Mouse (Mus musculus): ENCODE measurements around the gene Gabbr1. TPM values are rescaled to one million over a fixed set of nuclear protein-coding genes. Genes with fewer than 3 reads are reported as not detected.

Gabbr1 gene
- polyA plus RNA-seq, 2 experiments, result 0.30 to 2.2 TPM

DNA sequence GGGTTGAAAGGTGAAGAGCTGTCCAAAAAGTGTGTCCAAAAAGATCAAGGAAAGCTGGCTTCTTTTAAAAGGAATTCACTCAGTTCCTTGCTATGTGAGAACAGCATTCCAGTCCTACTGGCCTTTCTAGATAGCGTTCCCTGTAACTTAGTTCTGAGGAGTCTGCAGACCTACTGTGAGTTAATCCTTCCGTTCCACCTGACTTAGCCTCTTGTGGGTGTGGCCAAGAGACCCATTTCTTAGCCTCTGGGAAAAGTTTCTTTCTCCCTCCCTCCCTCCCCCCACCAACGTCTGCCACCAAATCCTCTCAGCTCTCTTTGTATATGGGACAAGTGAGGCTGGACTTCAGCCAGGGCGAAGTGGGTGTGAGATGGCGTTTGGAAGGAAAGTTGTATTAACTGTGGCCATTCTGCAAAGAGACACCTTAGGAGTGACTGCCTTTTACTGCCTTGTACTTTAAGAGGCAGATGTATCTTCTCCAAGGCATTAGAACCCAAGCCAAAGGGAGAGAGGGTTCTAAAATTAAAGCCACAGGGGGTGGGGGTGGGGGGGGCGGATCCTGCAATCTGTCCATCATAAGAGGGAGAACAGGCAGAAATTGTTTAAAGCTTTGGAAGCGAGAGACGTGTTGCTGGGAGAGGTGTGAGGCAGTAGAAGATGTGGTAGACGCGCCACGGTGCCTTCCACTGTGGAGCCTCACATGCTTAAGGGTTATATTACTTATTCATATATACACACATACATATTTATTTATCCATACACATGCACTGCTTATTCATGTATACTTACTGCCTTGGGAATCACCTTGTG is 18.1 kb downstream of the Gabbr1 start:
- Histone ChIP-seq H3K27me3 (ENCODE audit: control insufficient read depth, insufficient read depth, low read length) (no peaks in the 10 kb centered on the region), H3K4me1 (replicated peaks; ENCODE audit: control insufficient read depth in 2 of 2, insufficient read depth in 2 of 2, low read length in 1 of 2) (no peaks in the 10 kb centered on the region), H3K4me3 (ENCODE audit: insufficient read depth in 1 of 2, low read depth in 2 of 2, low read length in 2 of 2) (no peak overlapping the region), H3K4me2 (ENCODE audit: low read depth) (no peak overlapping the region), H3K9me3 (ENCODE audit: control insufficient read depth, low read length) (no peaks in the 10 kb centered on the region), H3K9ac (replicated peaks) (no peak overlapping the region), H3K27ac (no peak overlapping the region), H3K36me3 (replicated peaks; ENCODE audit: control insufficient read depth, insufficient read depth, low read depth) (no peaks in the 10 kb centered on the region)
- ATAC-seq (ENCODE audit: insufficient read depth) (no peak), DNase-seq (ENCODE audit: low read depth in 3 of 3, low spot score in 3 of 3) (no peak)
- no peak for TF ChIP-seq CTCF (IDR thresholded peaks at IDR 0.05; ENCODE audit: low read depth)
- TF ChIP-seq EP300 (IDR thresholded peaks at IDR 0.05; ENCODE audit: low read depth), result no peak
- 68% methylated on average over 11 of the region's 11 CpGs for WGBS (ENCODE audit: insufficient replicate concordance)

- H3K4me3 ChIP-seq (ENCODE audit: insufficient read depth in 1 of 2, low read depth in 2 of 2, low read length in 2 of 2), result no peak overlapping the region
These were observed 20.2 kb downstream of the Gabbr1 start for GRCm38 (mm10) chr17:37065993-37066392.

GRCm38 (mm10) chr17:37067861-37068260 is 22.1 kb downstream of the Gabbr1 start:
- DNase-seq (ENCODE audit: low read depth in 3 of 3, low spot score in 3 of 3) (no peak), ATAC-seq (ENCODE audit: insufficient read depth) (no peak)
- no peak overlapping the region for H3K9ac ChIP-seq (replicated peaks)
- H3K4me2 ChIP-seq (ENCODE audit: low read depth), result no peak overlapping the region
- TF ChIP-seq CTCF (IDR thresholded peaks at IDR 0.05; ENCODE audit: low read depth) (no peak), EP300 (IDR thresholded peaks at IDR 0.05; ENCODE audit: low read depth) (no peak)
- no peaks in the 10 kb centered on the region for H3K4me1 ChIP-seq (replicated peaks; ENCODE audit: control insufficient read depth in 2 of 2, insufficient read depth in 2 of 2, low read length in 1 of 2)
- no peaks in the 10 kb centered on the region for H3K9me3 ChIP-seq (ENCODE audit: control insufficient read depth, low read length)
- 52% methylated on average over 1 of the region's 1 CpGs for WGBS (ENCODE audit: insufficient replicate concordance)
- no peak overlapping the region for H3K4me3 ChIP-seq (ENCODE audit: insufficient read depth in 1 of 2, low read depth in 2 of 2, low read length in 2 of 2)
- H3K36me3 ChIP-seq (replicated peaks; ENCODE audit: control insufficient read depth, insufficient read depth, low read depth), result no peaks in the 10 kb centered on the region
- no peaks in the 10 kb centered on the region for H3K27me3 ChIP-seq (ENCODE audit: control insufficient read depth, insufficient read depth, low read length)
- H3K27ac ChIP-seq, result no peak overlapping the region

More at GRCm38 (mm10) chr17:37065993-37066392, 20.2 kb downstream of the Gabbr1 start:
- Histone ChIP-seq H3K9me3 (ENCODE audit: control insufficient read depth, low read length) (no peaks in the 10 kb centered on the region), H3K9ac (replicated peaks) (no peak overlapping the region), H3K27ac (no peak overlapping the region), H3K4me2 (ENCODE audit: low read depth) (no peak overlapping the region), H3K36me3 (replicated peaks; ENCODE audit: control insufficient read depth, insufficient read depth, low read depth) (no peaks in the 10 kb centered on the region), H3K4me1 (replicated peaks; ENCODE audit: control insufficient read depth in 2 of 2, insufficient read depth in 2 of 2, low read length in 1 of 2) (no peaks in the 10 kb centered on the region), H3K27me3 (ENCODE audit: control insufficient read depth, insufficient read depth, low read length) (no peaks in the 10 kb centered on the region)
- DNase-seq (ENCODE audit: low read depth in 3 of 3, low spot score in 3 of 3) (no peak), ATAC-seq (ENCODE audit: insufficient read depth) (no peak)
- TF ChIP-seq CTCF (IDR thresholded peaks at IDR 0.05; ENCODE audit: low read depth), result no peak
- no peak for TF ChIP-seq EP300 (IDR thresholded peaks at IDR 0.05; ENCODE audit: low read depth)
- 45% methylated on average over 2 of the region's 2 CpGs for WGBS (ENCODE audit: insufficient replicate concordance)

- whole genome bisulfite sequencing (ENCODE audit: insufficient replicate concordance), result 58% methylated on average over 8 of the region's 8 CpGs
- H3K4me2 ChIP-seq (ENCODE audit: low read depth), result no peak overlapping the region
- no peak overlapping the region for H3K27ac ChIP-seq
- H3K36me3 ChIP-seq (replicated peaks; ENCODE audit: control insufficient read depth, insufficient read depth, low read depth), result no peaks in the 10 kb centered on the region
- no peak overlapping the region for H3K4me3 ChIP-seq (ENCODE audit: insufficient read depth in 1 of 2, low read depth in 2 of 2, low read length in 2 of 2)
- ATAC-seq (ENCODE audit: insufficient read depth) (no peak), DNase-seq (ENCODE audit: low read depth in 3 of 3, low spot score in 3 of 3) (no peak)
- H3K9me3 ChIP-seq (ENCODE audit: control insufficient read depth, low read length), result no peaks in the 10 kb centered on the region
- no peaks in the 10 kb centered on the region for H3K27me3 ChIP-seq (ENCODE audit: control insufficient read depth, insufficient read depth, low read length)
- no peaks in the 10 kb centered on the region for H3K4me1 ChIP-seq (replicated peaks; ENCODE audit: control insufficient read depth in 2 of 2, insufficient read depth in 2 of 2, low read length in 1 of 2)
- TF ChIP-seq CTCF (IDR thresholded peaks at IDR 0.05; ENCODE audit: low read depth) (no peak), EP300 (IDR thresholded peaks at IDR 0.05; ENCODE audit: low read depth) (no peak)
- no peak overlapping the region for H3K9ac ChIP-seq (replicated peaks)
These were observed 24.4 kb downstream of the Gabbr1 start for GRCm38 (mm10) chr17:37070121-37070520.

GRCm38 (mm10) chr17:37072080-37072729 is 26.4 kb downstream of the Gabbr1 start:
- Histone ChIP-seq H3K9ac (replicated peaks) (no peak overlapping the region), H3K36me3 (replicated peaks; ENCODE audit: control insufficient read depth, insufficient read depth, low read depth) (no peaks in the 10 kb centered on the region), H3K4me2 (ENCODE audit: low read depth) (no peak overlapping the region), H3K27me3 (ENCODE audit: control insufficient read depth, insufficient read depth, low read length) (no peaks in the 10 kb centered on the region), H3K9me3 (ENCODE audit: control insufficient read depth, low read length) (no peaks in the 10 kb centered on the region), H3K27ac (no peak overlapping the region), H3K4me3 (ENCODE audit: insufficient read depth in 1 of 2, low read depth in 2 of 2, low read length in 2 of 2) (no peak overlapping the region), H3K4me1 (replicated peaks; ENCODE audit: control insufficient read depth in 2 of 2, insufficient read depth in 2 of 2, low read length in 1 of 2) (no peaks in the 10 kb centered on the region)
- WGBS (ENCODE audit: insufficient replicate concordance), result 63% methylated on average over 12 of the region's 12 CpGs
- TF ChIP-seq CTCF (IDR thresholded peaks at IDR 0.05; ENCODE audit: low read depth) (no peak), EP300 (IDR thresholded peaks at IDR 0.05; ENCODE audit: low read depth) (no peak)
- no peak for DNase-seq (ENCODE audit: low read depth in 3 of 3, low spot score in 3 of 3)
- ATAC-seq (ENCODE audit: insufficient read depth), result no peak

Measured in liver, embryonic 14.5 days (tissue).